Mouse (Mus musculus) MEL (cell line): Measurements from ENCODE around the gene Mxd4. TPM values are rescaled to one million over a fixed set of nuclear protein-coding genes. Genes with fewer than 3 reads are reported as not detected.

Experiments used
- DNase-seq: peaks from one replicate; pipeline ENCODE4 v3.0.0; 2011; ENCODE audit warnings: low read depth, low spot score
- H3K27ac ChIP-seq: 2 replicates; pipeline ENCODE4 v1.5.1; 2012; ENCODE audit warnings: low read depth, mild to moderate bottlenecking, control low read depth, low read length, moderate library complexity; ENCODE audit not compliant: control insufficient read depth
- H3K27me3 ChIP-seq, 2 experiments: fragments of 150-350 bp in 1 of 2; sonication (generic) in 1 of 2; 2 replicates each; pipeline ENCODE4 v1.6.1; 2012; ENCODE audit warnings: low read length in 2 of 2, mild to moderate bottlenecking in 2 of 2, improper control_type of control experiment in 1 of 2, moderate library complexity in 1 of 2; ENCODE audit not compliant: insufficient read depth in 2 of 2, control insufficient read depth in 1 of 2
- H3K36me3 ChIP-seq, 2 experiments: 2 replicates each; pipeline ENCODE4 v1.6.1; 2012 to 2014; ENCODE audit warnings: low read length in 2 of 2, improper control_type of control experiment in 1 of 2, inconsistent platforms in 1 of 2, mild to moderate bottlenecking in 1 of 2; ENCODE audit not compliant: insufficient read depth in 2 of 2, control insufficient read depth in 1 of 2
- H3K4me1 ChIP-seq, 2 experiments: fragments of 150-350 bp in 1 of 2; sonication (generic) in 1 of 2; 2 replicates each; pipeline ENCODE4 v1.6.1; 2012; ENCODE audit warnings: low read length in 2 of 2, improper control_type of control experiment in 1 of 2, mild to moderate bottlenecking in 1 of 2; ENCODE audit not compliant: insufficient read depth in 2 of 2, control insufficient read depth in 1 of 2
- H3K4me3 ChIP-seq, 2 experiments: fragments of 150-350 bp in 1 of 2; sonication (generic) in 1 of 2; 2 replicates each; pipeline ENCODE4 v1.5.1; 2012; ENCODE audit warnings: low read depth in 2 of 2, low read length in 2 of 2, mild to moderate bottlenecking in 2 of 2, moderate library complexity in 2 of 2, control low read depth in 1 of 2, improper control_type of control experiment in 1 of 2; ENCODE audit not compliant: control insufficient read depth in 1 of 2, insufficient read depth in 1 of 2
- H3K79me2 ChIP-seq: 2 replicates; pipeline ENCODE4 v1.6.1; 2012; ENCODE audit warnings: mild to moderate bottlenecking, low read length, moderate library complexity; ENCODE audit not compliant: control insufficient read depth, poor library complexity, insufficient read depth
- H3K9ac ChIP-seq: 2 replicates; pipeline ENCODE4 v1.6.1; 2012; ENCODE audit warnings: low read depth, mild to moderate bottlenecking, control low read depth, low read length, moderate library complexity; ENCODE audit not compliant: control insufficient read depth, poor library complexity, severe bottlenecking
- H3K9me3 ChIP-seq: fragments of 150-350 bp; sonication (generic); replicated peaks from 2 replicates; pipeline ENCODE4 v1.6.1; 2012; ENCODE audit warnings: mild to moderate bottlenecking, low read length, improper control_type of control experiment, moderate library complexity; ENCODE audit not compliant: insufficient read depth
- CHD1 ChIP-seq: IDR thresholded peaks from 2 replicates; pipeline ENCODE4 v1.6.1; 2012; ENCODE audit warnings: low read depth, mild to moderate bottlenecking, inconsistent platforms, low read length, improper control_type of control experiment
- ETS1 ChIP-seq: IDR thresholded peaks from 2 replicates; pipeline ENCODE4 v1.6.1; 2012; ENCODE audit warnings: low read depth, mild to moderate bottlenecking, inconsistent platforms, low read length, improper control_type of control experiment, moderate library complexity
- GATA1 ChIP-seq: IDR thresholded peaks from 2 replicates; pipeline ENCODE4 v1.6.1; 2011; ENCODE audit warnings: low read depth, low read length, improper control_type of control experiment
- MAFK ChIP-seq: IDR thresholded peaks from 2 replicates; pipeline ENCODE4 v1.6.1; 2011; ENCODE audit warnings: low read depth, mild to moderate bottlenecking, low read length, improper control_type of control experiment, borderline replicate concordance
- MEF2A ChIP-seq: IDR thresholded peaks from 2 replicates; pipeline ENCODE4 v1.6.1; 2014; ENCODE audit warnings: low read depth, mild to moderate bottlenecking, inconsistent platforms, low read length, improper control_type of control experiment; ENCODE audit not compliant: poor library complexity, insufficient replicate concordance, severe bottlenecking; ENCODE audit errors: extremely low read depth
- MXI1 ChIP-seq: IDR thresholded peaks from 2 replicates; pipeline ENCODE4 v1.6.1; 2011; ENCODE audit warnings: mild to moderate bottlenecking, low read depth, low read length, improper control_type of control experiment
- NRF1 ChIP-seq: IDR thresholded peaks from 2 replicates; pipeline ENCODE4 v1.6.1; 2014; ENCODE audit warnings: low read depth, mild to moderate bottlenecking, inconsistent platforms, low read length, improper control_type of control experiment, moderate library complexity; ENCODE audit not compliant: poor library complexity, insufficient read depth, severe bottlenecking
- POLR2AphosphoS2 ChIP-seq: IDR thresholded peaks from 2 replicates; pipeline ENCODE4 v1.6.1; 2011; ENCODE audit warnings: low read length, improper control_type of control experiment
- POLR2AphosphoS5 ChIP-seq: IDR thresholded peaks from 2 replicates; pipeline ENCODE4 v1.6.1; 2012; ENCODE audit warnings: low read depth, borderline replicate concordance, mild to moderate bottlenecking, inconsistent platforms, low read length, moderate library complexity, mixed read lengths
- RAD21 ChIP-seq: IDR thresholded peaks from 2 replicates; pipeline ENCODE4 v1.6.1; 2011; ENCODE audit warnings: mild to moderate bottlenecking, low read depth, low read length, improper control_type of control experiment
- UBTF ChIP-seq: IDR thresholded peaks from 2 replicates; pipeline ENCODE4 v1.6.1; 2012; ENCODE audit warnings: low read depth, mild to moderate bottlenecking, inconsistent platforms, low read length, improper control_type of control experiment, moderate library complexity, borderline replicate concordance; ENCODE audit not compliant: insufficient read depth
- USF2 ChIP-seq, 2 experiments: IDR thresholded peaks; 2 replicates each; pipeline ENCODE4 v1.6.1; 2011 to 2012; ENCODE audit warnings: improper control_type of control experiment in 2 of 2, low read length in 2 of 2, borderline replicate concordance in 1 of 2, inconsistent platforms in 1 of 2, low read depth in 1 of 2, mild to moderate bottlenecking in 1 of 2; ENCODE audit not compliant: insufficient read depth in 1 of 2
- ZMIZ1 ChIP-seq: IDR thresholded peaks from 2 replicates; pipeline ENCODE4 v1.6.1; 2012; ENCODE audit warnings: low read depth, mild to moderate bottlenecking, inconsistent platforms, low read length, improper control_type of control experiment, moderate library complexity
- polyA plus RNA-seq, 2 experiments: library from polyadenylated mRNA; stranded (reverse) in 1 of 2; unstranded in 1 of 2; fragments of >175 nt in 1 of 2; fragments of >200 nt in 1 of 2; gene quantifications; 2 replicates each; pipeline versions ENCODE4 v1.2.1 to v1.2.4; 2012; ENCODE audit warnings: low replicate concordance in 2 of 2, low read depth in 1 of 2; ENCODE audit not compliant: insufficient read length in 2 of 2, insufficient read depth in 1 of 2, missing spikeins in 1 of 2
- total RNA-seq: library from RNA; depleted of rRNA; stranded (reverse); fragments of 300-350 nt; gene quantifications from 2 replicates; pipeline ENCODE4 v1.2.3, GENCODE M21; 2012

The Mxd4 gene
- total and polyA plus RNA-seq, 3 experiments, result 9.7 to 13.3 TPM; not detected in 1

GRCm38 (mm10) chr5:34231901-34232300 is 44.4 kb upstream of the Mxd4 start:
- H3K27ac ChIP-seq, result no peak overlapping the region
- no peak for TF ChIP-seq POLR2AphosphoS5
- no peak for TF ChIP-seq MAFK
- TF ChIP-seq ETS1, result no peak
- no peak for TF ChIP-seq CHD1
- TF ChIP-seq RAD21, result no peak
- no peak for TF ChIP-seq GATA1
- TF ChIP-seq MXI1, result no peak
- TF ChIP-seq MEF2A, result no peak
- TF ChIP-seq USF2 (IDR thresholded peaks at IDR 0.05; ENCODE audit: borderline replicate concordance in 1 of 2, insufficient read depth in 1 of 2, low read depth in 1 of 2, low read length in 2 of 2), result no peak
- no peak for TF ChIP-seq POLR2AphosphoS2
- no peak for TF ChIP-seq ZMIZ1
- TF ChIP-seq NRF1, result no peak
- no peak for DNase-seq
- H3K4me1 ChIP-seq, result peaks cover 0 to 3% of the 10 kb centered on the region in 2 experiments; a peak in 1 of 4 replicates
- no peaks in the 10 kb centered on the region for H3K79me2 ChIP-seq
- no peaks in the 10 kb centered on the region for H3K9me3 ChIP-seq
- H3K36me3 ChIP-seq, result no peaks in the 10 kb centered on the region
- H3K4me3 ChIP-seq, result no peak overlapping the region
- peaks cover 4 to 5% of the 10 kb centered on the region in 2 experiments; a peak in 2 of 4 replicates for H3K27me3 ChIP-seq
- no peak overlapping the region for H3K9ac ChIP-seq

GRCm38 (mm10) chr5:34230599-34231485 is 43.3 kb upstream of the Mxd4 start:
- H3K27me3 ChIP-seq, result peaks cover 8 to 10% of the 10 kb centered on the region in 2 experiments
- no peak overlapping the region for H3K27ac ChIP-seq
- no peak for DNase-seq
- TF ChIP-seq UBTF (no peak), NRF1 (no peak)
- no peaks in the 10 kb centered on the region for H3K9me3 ChIP-seq
- H3K9ac ChIP-seq, result no peak overlapping the region
- H3K79me2 ChIP-seq, result no peaks in the 10 kb centered on the region
- H3K4me1 ChIP-seq, result peaks cover 0 to 2% of the 10 kb centered on the region in 2 experiments; a peak in 1 of 4 replicates
- no peak overlapping the region for H3K4me3 ChIP-seq
- H3K36me3 ChIP-seq, result no peaks in the 10 kb centered on the region
